Mouse (Mus musculus) CH12.LX (cell line): ENCODE results near the gene Slc25a23.

Experiments
- CHD1 ChIP-seq: IDR thresholded peaks from 2 replicates; pipeline ENCODE4 v1.6.1; 2012; ENCODE audit warnings: low read depth, low read length, improper control_type of control experiment, inconsistent platforms
- CTCF ChIP-seq, 2 experiments: IDR thresholded peaks in 1 of 2; conservative IDR thresholded peaks in 1 of 2; 2 replicates each; pipeline ENCODE4 v1.5.1; 2011 to 2012; ENCODE audit warnings: low read depth in 2 of 2, low read length in 2 of 2, improper control_type of control experiment in 1 of 2, inconsistent platforms in 1 of 2, mild to moderate bottlenecking in 1 of 2, moderate library complexity in 1 of 2
- ELF1 ChIP-seq: IDR thresholded peaks from 2 replicates; pipeline ENCODE4 v1.6.1; 2014; ENCODE audit warnings: low read depth, mild to moderate bottlenecking, inconsistent platforms, low read length, improper control_type of control experiment
- EP300 ChIP-seq: IDR thresholded peaks from 2 replicates; pipeline ENCODE4 v1.6.1; 2011; ENCODE audit warnings: low read length, improper control_type of control experiment
- MAX ChIP-seq: IDR thresholded peaks from 2 replicates; pipeline ENCODE4 v1.6.1; 2011; ENCODE audit warnings: low read length, improper control_type of control experiment
- POLR2A ChIP-seq: IDR thresholded peaks from 2 replicates; pipeline ENCODE4 v1.6.1; 2011; ENCODE audit warnings: low read depth, mild to moderate bottlenecking, improper control_type of control experiment, low read length
- POLR2AphosphoS2 ChIP-seq: IDR thresholded peaks from 2 replicates; pipeline ENCODE4 v1.6.1; 2011; ENCODE audit warnings: low read depth, low read length, improper control_type of control experiment
- RCOR1 ChIP-seq: conservative IDR thresholded peaks from 2 replicates; pipeline ENCODE4 v1.6.1; 2012; ENCODE audit warnings: low read depth, mild to moderate bottlenecking, inconsistent platforms, low read length, improper control_type of control experiment
- ZKSCAN1 ChIP-seq: IDR thresholded peaks from 2 replicates; pipeline ENCODE4 v1.6.1; 2012; ENCODE audit warnings: low read depth, inconsistent platforms, low read length, improper control_type of control experiment, borderline replicate concordance
- ZMIZ1 ChIP-seq: IDR thresholded peaks from 2 replicates; pipeline ENCODE4 v1.6.1; 2012; ENCODE audit warnings: low read depth, mild to moderate bottlenecking, inconsistent platforms, low read length, improper control_type of control experiment

- TF ChIP-seq POLR2AphosphoS2 (no peak), CHD1 (no peak), ELF1 (no peak), ZKSCAN1 (no peak), RCOR1 (no peak), POLR2A (no peak), CTCF (conservative IDR thresholded peaks at IDR 0.05 in 1 of 2, IDR thresholded peaks at IDR 0.05 in 1 of 2; ENCODE audit: low read depth in 2 of 2, low read length in 2 of 2) (no peak), EP300 (no peak), ZMIZ1 (no peak), MAX (no peak)
Measured at GRCm38 (mm10) chr17:57066908-57067307, 7.2 kb upstream of the Slc25a23 start.
